Mouse (Mus musculus) heart, postnatal 0 days (tissue): ENCODE measurements around the gene Fam20a. TPM values are rescaled to one million over a fixed set of nuclear protein-coding genes. Genes with fewer than 3 reads are reported as not detected.

Experiments used
- ATAC-seq: fragments of 200-750 bp; cut with Nextera tagmentation; 2 replicates; pipeline ENCODE4 v1.8.0; 2017; ENCODE audit warnings: low read depth, moderate number of reproducible peaks, moderate library complexity; ENCODE audit not compliant: insufficient read depth
- DNase-seq: peaks from one replicate; pipeline ENCODE4 v3.0.0-alpha.2; 2016; ENCODE audit warnings: low spot score
- H3K27ac ChIP-seq: fragments of 300-500 bp; sonication (generic); 2 replicates; pipeline ENCODE4 v1.5.1; 2014; ENCODE audit warnings: low read depth, mild to moderate bottlenecking
- H3K27me3 ChIP-seq: fragments of 300-500 bp; sonication (generic); 2 replicates; pipeline ENCODE4 v1.6.1; 2014; ENCODE audit warnings: low read length, mixed read lengths; ENCODE audit not compliant: control insufficient read depth, insufficient read depth
- H3K36me3 ChIP-seq: fragments of 300-500 bp; sonication (generic); replicated peaks from 2 replicates; pipeline ENCODE4 v1.6.1; 2014; ENCODE audit warnings: low read length, mixed read lengths; ENCODE audit not compliant: control insufficient read depth, insufficient read depth
- H3K4me1 ChIP-seq: fragments of 300-500 bp; sonication (generic); 2 replicates; pipeline ENCODE4 v1.6.1; 2014; ENCODE audit warnings: antibody characterized with exemption; ENCODE audit not compliant: control insufficient read depth, insufficient read depth
- H3K4me2 ChIP-seq: fragments of 300-500 bp; sonication (generic); 2 replicates; pipeline ENCODE4 v1.6.1; 2014; ENCODE audit warnings: low read depth, mild to moderate bottlenecking, low read length, moderate library complexity
- H3K4me3 ChIP-seq: fragments of 300-500 bp; sonication (generic); 2 replicates; pipeline ENCODE4 v1.5.1; 2014; ENCODE audit warnings: low read depth, low read length
- H3K9ac ChIP-seq: fragments of 300-500 bp; sonication (generic); replicated peaks from 2 replicates; pipeline ENCODE4 v1.6.1; 2014; ENCODE audit warnings: low read depth, low read length, mixed read lengths
- H3K9me3 ChIP-seq: fragments of 300-500 bp; sonication (generic); replicated peaks from 2 replicates; pipeline ENCODE4 v1.6.1; 2016; ENCODE audit warnings: low read length; ENCODE audit not compliant: control insufficient read depth
- CTCF ChIP-seq: IDR thresholded peaks from 2 replicates; pipeline ENCODE4 v1.5.1; 2016; ENCODE audit warnings: antibody characterized with exemption, control low read depth, low read depth
- EP300 ChIP-seq: IDR thresholded peaks from 2 replicates; pipeline ENCODE4 v1.6.1; 2016; ENCODE audit warnings: antibody characterized with exemption, low read depth
- WGBS: fragments of 180-500 bp; shearing (Covaris S2); extraction: QIAGEN DNeasy Blood & Tissue Kit; methylation state at CpG from one replicate; pipeline ENCODE4 v1.1.7; 2014; 5-methylcytosine and 5-hydroxymethylcytosine counted together
- polyA plus RNA-seq: library from polyadenylated mRNA; unstranded; fragments of >200 nt; fragmentation: Nextera tagmentation; extraction: Ambion mirVana; gene quantifications from 2 replicates; pipeline ENCODE4 v1.2.1, GENCODE M21; 2015
- total RNA-seq: library from RNA; depleted of rRNA; stranded (reverse); fragments of >200 nt; gene quantifications from 2 replicates; pipeline ENCODE4 v1.2.3, GENCODE M21; 2014; ENCODE audit warnings: low replicate concordance

The Fam20a gene
- total and polyA plus RNA-seq, 2 experiments from 2014 or later, result 3.0 to 6.8 TPM

DNA sequence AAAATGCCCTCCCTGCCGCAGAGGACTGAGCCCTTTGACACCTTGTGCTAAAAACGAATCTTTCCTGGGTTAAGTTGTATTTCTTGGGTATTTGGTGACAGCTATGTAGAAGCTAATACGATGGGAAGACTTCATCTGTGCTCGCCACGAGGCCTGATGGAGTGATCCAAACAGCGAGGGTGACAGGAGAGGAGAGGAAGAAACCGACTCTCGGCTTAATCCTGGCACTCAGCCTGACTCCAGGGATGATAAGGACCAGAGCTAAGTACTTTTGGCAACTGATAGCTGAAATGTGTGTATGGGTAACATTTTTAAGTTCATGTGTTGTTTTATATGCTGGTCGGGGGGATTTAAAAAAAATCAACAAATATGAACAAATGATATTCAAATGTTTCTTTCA, 41.1 kb downstream of the Fam20a start:
- 22% methylated on average over 9 of the region's 9 CpGs for WGBS
- DNase-seq, result no peak
- no peaks in the 10 kb centered on the region for H3K36me3 ChIP-seq
- H3K27ac ChIP-seq, result peak overlapping the region; percentile 79
- H3K4me1 ChIP-seq, result peaks cover 17% of the 10 kb centered on the region
- H3K9me3 ChIP-seq, result no peaks in the 10 kb centered on the region
- no peak overlapping the region for H3K9ac ChIP-seq
- no peak for TF ChIP-seq EP300
- no peak for TF ChIP-seq CTCF
- H3K27me3 ChIP-seq, result no peaks in the 10 kb centered on the region
- H3K4me2 ChIP-seq, result no peak overlapping the region
- ATAC-seq, result 0 out of 2 replicates have a peak, but pooled peaks have one; percentile 27
- H3K4me3 ChIP-seq, result no peak overlapping the region

DNA sequence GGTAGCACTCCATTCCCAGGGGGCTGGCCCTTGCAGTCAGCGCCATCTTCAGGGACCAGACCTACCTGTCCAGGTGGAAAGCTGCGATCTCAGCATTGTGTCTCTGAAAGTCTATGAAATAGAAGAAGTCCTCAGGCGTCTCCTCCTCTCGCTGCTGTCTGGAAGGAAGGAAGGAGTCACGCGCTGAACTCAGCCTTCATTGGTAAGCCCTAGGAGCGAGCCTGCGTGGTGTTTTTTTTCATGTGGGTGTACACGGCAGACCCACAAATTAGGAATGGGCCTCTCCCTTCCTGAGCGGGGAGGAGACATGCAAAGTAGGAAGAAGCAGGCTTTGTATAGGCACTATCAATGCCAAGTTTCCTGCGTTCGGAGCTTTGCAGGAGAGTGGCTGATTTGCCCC, 43.8 kb downstream of the Fam20a start:
- Histone ChIP-seq H3K36me3 (no peaks in the 10 kb centered on the region), H3K4me2 (no peak overlapping the region), H3K4me1 (peaks cover 17% of the 10 kb centered on the region), H3K9ac (no peak overlapping the region), H3K27ac (no peak overlapping the region), H3K27me3 (no peaks in the 10 kb centered on the region), H3K4me3 (no peak overlapping the region), H3K9me3 (no peaks in the 10 kb centered on the region)
- no peak for DNase-seq
- no peak for ATAC-seq
- no peak for TF ChIP-seq EP300
- 68% methylated on average over 12 of the region's 12 CpGs for WGBS

DNA sequence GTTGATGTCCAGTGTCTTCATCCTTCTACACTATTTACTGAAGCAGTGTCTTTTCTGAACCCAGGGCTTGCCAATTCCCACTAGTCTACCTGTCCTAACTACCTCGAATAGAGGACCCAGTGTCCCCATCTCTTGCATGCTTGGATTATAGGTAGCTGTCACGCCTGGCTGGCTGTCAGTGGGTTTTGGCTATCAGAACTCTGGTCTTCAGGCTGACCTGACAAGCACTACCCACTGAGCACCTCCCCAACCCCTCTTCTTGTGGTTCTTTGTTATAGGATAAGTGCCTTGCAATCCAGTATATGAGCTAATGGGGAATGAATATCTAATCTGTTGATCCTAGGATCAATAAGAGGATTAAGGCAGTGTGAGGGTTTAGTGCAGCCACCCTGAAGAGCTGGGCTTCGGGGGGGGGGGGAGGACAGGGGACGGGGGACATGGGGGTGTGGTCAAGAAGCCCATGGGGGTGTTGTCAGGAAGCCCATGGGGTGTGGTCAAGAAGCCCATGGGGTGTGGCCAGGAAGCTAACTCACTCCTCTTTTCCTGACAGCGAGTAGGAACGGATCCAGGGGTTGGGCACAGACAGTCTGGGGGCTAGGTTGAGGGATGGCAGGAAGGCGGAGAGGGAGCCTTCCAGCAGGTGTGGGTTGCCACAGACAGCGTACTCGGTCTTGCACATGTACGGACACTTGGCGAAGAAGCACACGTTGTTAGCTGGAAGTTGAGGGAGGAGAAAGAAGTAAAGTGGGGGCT, 45.3 kb downstream of the Fam20a start:
- WGBS, result 69% methylated on average over 11 of the region's 12 CpGs
- Histone ChIP-seq H3K36me3 (0 out of 2 replicates have a peak, but pooled peaks cover 7% of the 10 kb centered on the region), H3K4me1 (peaks cover 21% of the 10 kb centered on the region), H3K4me2 (no peak overlapping the region), H3K27ac (no peak overlapping the region), H3K4me3 (no peak overlapping the region), H3K9me3 (no peaks in the 10 kb centered on the region), H3K27me3 (no peaks in the 10 kb centered on the region), H3K9ac (no peak overlapping the region)
- TF ChIP-seq EP300, result no peak
- no peak for TF ChIP-seq CTCF
- no peak for ATAC-seq
- DNase-seq, result no peak

DNA sequence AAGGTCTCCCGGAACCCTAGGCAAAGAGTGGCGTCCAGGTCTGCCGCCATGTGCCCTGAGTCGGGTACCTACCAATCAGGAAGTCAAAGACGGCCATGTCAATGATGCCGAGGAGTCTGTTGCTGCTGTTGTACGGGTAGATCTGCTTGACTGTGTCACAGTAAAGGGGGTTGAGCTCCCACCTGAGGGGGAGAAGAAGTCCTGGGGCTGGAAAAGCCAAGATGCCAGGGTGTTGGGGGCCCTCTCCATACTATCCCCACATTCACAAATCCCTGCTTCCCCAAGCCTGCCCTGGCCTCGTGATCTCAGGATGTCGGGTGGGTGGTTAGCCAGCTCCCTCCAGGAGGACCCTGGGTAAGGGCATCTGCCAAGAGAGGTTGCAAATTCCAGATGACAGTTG, 46.3 kb downstream of the Fam20a start:
- Histone ChIP-seq H3K4me3 (no peak overlapping the region), H3K9ac (no peak overlapping the region), H3K9me3 (no peaks in the 10 kb centered on the region), H3K36me3 (peaks cover 14% of the 10 kb centered on the region), H3K27me3 (no peaks in the 10 kb centered on the region), H3K27ac (no peak overlapping the region), H3K4me1 (peaks cover 12% of the 10 kb centered on the region), H3K4me2 (no peak overlapping the region)
- ATAC-seq (no peak), DNase-seq (no peak)
- WGBS, result 85% methylated on average over 9 of the region's 9 CpGs
- TF ChIP-seq CTCF, result no peak

DNA sequence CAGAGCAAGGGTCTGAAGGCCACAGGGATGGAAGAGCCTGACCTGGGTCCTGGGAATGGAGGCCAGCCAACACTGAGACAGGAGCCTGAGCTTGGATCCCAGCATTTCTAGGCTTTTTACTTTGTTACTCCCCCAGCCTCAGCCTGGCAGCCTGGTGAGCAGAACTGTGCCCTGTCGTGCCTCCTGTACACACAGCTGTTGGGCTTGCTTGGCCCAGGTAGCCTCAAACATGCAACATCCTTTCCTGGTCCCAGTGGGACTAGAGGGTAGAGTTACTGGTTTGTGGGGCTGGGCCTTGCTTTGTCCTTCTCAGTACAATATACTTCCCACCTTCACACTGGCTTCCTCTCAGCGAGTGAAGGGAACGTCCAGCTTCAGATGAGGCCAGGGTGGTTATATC, 46.9 kb downstream of the Fam20a start:
- Histone ChIP-seq H3K36me3 (peaks cover 18% of the 10 kb centered on the region), H3K27ac (no peak overlapping the region), H3K27me3 (no peaks in the 10 kb centered on the region), H3K4me1 (peaks cover 10% of the 10 kb centered on the region), H3K4me3 (no peak overlapping the region), H3K9me3 (no peaks in the 10 kb centered on the region), H3K4me2 (no peak overlapping the region), H3K9ac (no peak overlapping the region)
- no peak for DNase-seq
- 86% methylated on average over 3 of the region's 3 CpGs for WGBS
- TF ChIP-seq EP300 (no peak), CTCF (no peak)
- no peak for ATAC-seq

DNA sequence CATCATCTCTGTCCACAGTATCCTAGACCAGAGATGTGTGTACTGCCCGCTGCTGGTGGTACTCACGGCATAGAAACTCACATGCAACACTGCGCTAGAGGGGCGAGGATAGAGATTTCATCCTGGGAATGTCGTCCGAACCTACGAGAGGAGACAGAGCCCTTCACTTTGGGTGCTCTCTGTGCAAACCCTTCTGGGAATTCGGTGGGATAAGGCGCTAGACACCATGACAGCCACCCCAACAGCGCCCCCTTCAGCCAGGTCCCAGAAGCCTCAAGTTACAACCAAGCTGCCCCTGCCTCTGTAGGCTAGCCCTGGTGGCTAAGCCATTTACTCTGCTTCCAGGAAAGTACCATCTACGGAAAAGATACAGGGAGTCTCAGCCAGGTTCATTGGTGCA, 47.5 kb downstream of the Fam20a start:
- Histone ChIP-seq H3K4me3 (no peak overlapping the region), H3K4me1 (peaks cover 10% of the 10 kb centered on the region), H3K9me3 (no peaks in the 10 kb centered on the region), H3K36me3 (peaks cover 24% of the 10 kb centered on the region), H3K27ac (no peak overlapping the region), H3K27me3 (no peaks in the 10 kb centered on the region), H3K9ac (no peak overlapping the region), H3K4me2 (no peak overlapping the region)
- ATAC-seq, result no peak
- TF ChIP-seq CTCF (no peak), EP300 (no peak)
- WGBS, result 77% methylated on average over 11 of the region's 11 CpGs
- no peak for DNase-seq
